Mouse (Mus musculus) forelimb bud, embryonic 11.5 days (tissue): ENCODE results near the gene Cox4i1.

Source experiments
- DNase-seq: peaks from one replicate; pipeline ENCODE4 v3.0.0-alpha.2; 2012; ENCODE audit warnings: low read depth, low spot score

Cox4i1 gene

GRCm38 (mm10) chr8:120693861-120694493, 26.0 kb downstream of the Cox4i1 start:
- DNase-seq = peak; percentile 20

- no peak for DNase-seq
Measured at GRCm38 (mm10) chr8:120696401-120697153, 28.6 kb downstream of the Cox4i1 start.

GRCm38 (mm10) chr8:120697154-120697978, 29.3 kb downstream of the Cox4i1 start:
- no peak for DNase-seq

GRCm38 (mm10) chr8:120697979-120698272, 29.9 kb downstream of the Cox4i1 start:
- DNase-seq = no peak

GRCm38 (mm10) chr8:120698426-120698825, 30.4 kb downstream of the Cox4i1 start:
- no peak for DNase-seq

- DNase-seq = no peak
Measured at GRCm38 (mm10) chr8:120699079-120699478, 31.1 kb downstream of the Cox4i1 start.

- DNase-seq = no peak
Measured at GRCm38 (mm10) chr8:120699565-120699964, 31.5 kb downstream of the Cox4i1 start.

GRCm38 (mm10) chr8:120700053-120700452, 32.0 kb downstream of the Cox4i1 start:
- DNase-seq = no peak

- DNase-seq = no peak
Measured at GRCm38 (mm10) chr8:120701758-120702465, 33.9 kb downstream of the Cox4i1 start.

GRCm38 (mm10) chr8:120704203-120704602, 36.2 kb downstream of the Cox4i1 start:
- no peak for DNase-seq

- no peak for DNase-seq
Measured at GRCm38 (mm10) chr8:120705163-120705562, 37.1 kb downstream of the Cox4i1 start.

GRCm38 (mm10) chr8:120706193-120706592, 38.2 kb downstream of the Cox4i1 start:
- DNase-seq = no peak

- DNase-seq = no peak
Measured at GRCm38 (mm10) chr8:120709176-120709575, 41.2 kb downstream of the Cox4i1 start.

GRCm38 (mm10) chr8:120715200-120715599, 47.2 kb downstream of the Cox4i1 start:
- DNase-seq = no peak

GRCm38 (mm10) chr8:120715996-120716680, 48.1 kb downstream of the Cox4i1 start:
- no peak for DNase-seq

- no peak for DNase-seq
Measured at GRCm38 (mm10) chr8:120719586-120720236, 51.7 kb downstream of the Cox4i1 start.

- no peak for DNase-seq
Measured at GRCm38 (mm10) chr8:120723025-120723424, 55.0 kb downstream of the Cox4i1 start.
